Mouse (Mus musculus) stomach, embryonic 16.5 days (tissue): Measurements from ENCODE around the gene Fam57b. TPM values are rescaled to one million over a fixed set of nuclear protein-coding genes. Genes with fewer than 3 reads are reported as not detected.

Experiments used
- ATAC-seq: fragments of 200-750 bp; cut with Nextera tagmentation; 2 replicates; pipeline ENCODE4 v1.8.0; 2017; ENCODE audit warnings: moderate number of reproducible peaks, moderate TSS enrichment; ENCODE audit not compliant: insufficient read depth, low FRiP score
- H3K27ac ChIP-seq: fragments of 300-500 bp; sonication (generic); 2 replicates; pipeline ENCODE4 v1.5.1; 2014; ENCODE audit warnings: low read length
- H3K27me3 ChIP-seq: fragments of 300-500 bp; sonication (generic); 2 replicates; pipeline ENCODE4 v1.6.1; 2014; ENCODE audit warnings: low read length, control low read depth, mixed read lengths; ENCODE audit not compliant: control insufficient read depth, insufficient read depth
- H3K36me3 ChIP-seq: fragments of 300-500 bp; sonication (generic); 2 replicates; pipeline ENCODE4 v1.6.1; 2014; ENCODE audit warnings: low read length; ENCODE audit not compliant: control insufficient read depth, insufficient read depth
- H3K4me1 ChIP-seq: fragments of 300-500 bp; sonication (generic); 2 replicates; pipeline ENCODE4 v1.6.1; 2014; ENCODE audit warnings: low read length, control low read depth, mixed read lengths; ENCODE audit not compliant: control insufficient read depth, insufficient read depth
- H3K4me2 ChIP-seq: fragments of 300-500 bp; sonication (generic); 2 replicates; pipeline ENCODE4 v1.6.1; 2014; ENCODE audit warnings: low read depth, low read length, mixed read lengths
- H3K4me3 ChIP-seq: fragments of 300-500 bp; sonication (generic); replicated peaks from 2 replicates; pipeline ENCODE4 v1.5.1; 2014; ENCODE audit warnings: mild to moderate bottlenecking, low read length
- H3K9ac ChIP-seq: fragments of 300-500 bp; sonication (generic); 2 replicates; pipeline ENCODE4 v1.6.1; 2014; ENCODE audit warnings: low read length
- H3K9me3 ChIP-seq: fragments of 300-500 bp; sonication (generic); replicated peaks from 2 replicates; pipeline ENCODE4 v1.6.1; 2016; ENCODE audit warnings: low read length, control low read depth; ENCODE audit not compliant: control insufficient read depth
- WGBS: fragments of 180-500 bp; shearing (Covaris S2); extraction: QIAGEN DNeasy Blood & Tissue Kit; methylation state at CpG from one replicate; pipeline ENCODE4 v1.1.7; 2014; 5-methylcytosine and 5-hydroxymethylcytosine counted together
- polyA plus RNA-seq: library from polyadenylated mRNA; unstranded; fragments of >200 nt; fragmentation: Nextera tagmentation; extraction: Ambion mirVana; gene quantifications from 2 replicates; pipeline ENCODE4 v1.2.1, GENCODE M21; 2015

Fam57b gene
- polyA plus RNA-seq, 1 experiment from 2014 or later: 1.1 TPM

DNA sequence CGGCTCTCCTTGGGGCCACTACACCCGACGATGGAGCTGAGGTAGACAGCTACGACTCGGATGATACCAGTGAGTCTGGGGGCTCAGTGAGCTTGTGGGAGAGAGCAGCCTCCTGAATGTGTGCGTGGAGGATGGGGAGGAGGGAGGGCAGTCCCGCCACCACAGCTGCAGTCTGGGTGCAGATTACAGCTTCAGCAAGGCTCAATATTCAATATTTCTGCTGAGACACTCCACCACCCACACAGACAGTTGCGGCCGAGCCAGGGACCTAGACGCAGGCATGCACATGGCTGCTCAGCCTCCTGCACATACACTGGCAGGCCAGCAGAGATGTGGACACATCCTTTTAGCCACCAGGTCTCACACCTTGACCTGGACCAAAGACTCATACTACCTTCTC, 51.3 kb downstream of the Fam57b start:
- no peaks in the 10 kb centered on the region; the same call in 1 of the 2 replicates for H3K36me3 ChIP-seq
- no peak overlapping the region for H3K4me2 ChIP-seq
- H3K27ac ChIP-seq: no peak overlapping the region
- WGBS: 29% methylated on average over 10 of the region's 10 CpGs
- peaks cover 23% of the 10 kb centered on the region for H3K27me3 ChIP-seq
- no peak for ATAC-seq
- H3K4me1 ChIP-seq: peaks cover 9% of the 10 kb centered on the region; the same call in 1 of the 2 replicates
- no peaks in the 10 kb centered on the region for H3K9me3 ChIP-seq
- H3K9ac ChIP-seq: 0 out of 2 replicates have a peak overlapping the region, but pooled peaks have one; percentile 35
- H3K4me3 ChIP-seq: no peak overlapping the region; the same call in 1 of the 2 replicates

GRCm38 (mm10) chr7:126850161-126850560, 52.7 kb downstream of the Fam57b start:
- Histone ChIP-seq H3K4me1 (peaks cover 9% of the 10 kb centered on the region; the same call in 1 of the 2 replicates), H3K36me3 (no peaks in the 10 kb centered on the region; the same call in 1 of the 2 replicates), H3K4me3 (no peak overlapping the region), H3K4me2 (no peak overlapping the region), H3K9me3 (no peaks in the 10 kb centered on the region), H3K27ac (no peak overlapping the region), H3K9ac (no peak overlapping the region), H3K27me3 (peaks cover 23% of the 10 kb centered on the region)
- no peak for ATAC-seq
- WGBS: 80% methylated on average over 6 of the region's 6 CpGs

DNA sequence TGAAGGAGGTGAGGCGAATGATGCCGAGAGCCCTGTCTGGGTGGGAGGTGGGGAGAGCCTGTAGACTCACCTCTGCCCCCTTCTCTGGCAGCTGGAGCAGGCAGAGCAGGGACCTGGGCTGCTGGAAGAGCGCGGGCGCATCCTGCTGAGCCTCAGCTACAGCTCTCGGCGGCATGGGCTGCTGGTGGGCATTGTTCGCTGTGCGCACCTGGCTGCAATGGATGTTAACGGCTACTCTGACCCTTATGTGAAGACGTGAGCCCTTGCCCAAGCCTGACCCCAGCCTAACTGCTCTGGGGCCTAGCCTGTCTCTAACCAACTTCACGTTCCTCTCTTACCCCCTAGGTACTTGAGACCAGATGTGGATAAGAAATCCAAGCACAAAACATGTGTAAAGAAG, 53.7 kb downstream of the Fam57b start:
- peaks cover 9% of the 10 kb centered on the region; the same call in 1 of the 2 replicates for H3K4me1 ChIP-seq
- no peak overlapping the region for H3K9ac ChIP-seq
- no peak overlapping the region for H3K4me3 ChIP-seq
- 50% methylated on average over 12 of the region's 12 CpGs for WGBS
- H3K36me3 ChIP-seq: no peaks in the 10 kb centered on the region; the same call in 1 of the 2 replicates
- peaks cover 23% of the 10 kb centered on the region for H3K27me3 ChIP-seq
- no peaks in the 10 kb centered on the region for H3K9me3 ChIP-seq
- H3K27ac ChIP-seq: no peak overlapping the region
- no peak for ATAC-seq
- no peak overlapping the region for H3K4me2 ChIP-seq

GRCm38 (mm10) chr7:126853454-126853853, 56.0 kb downstream of the Fam57b start:
- Histone ChIP-seq H3K4me1 (0 out of 2 replicates have a peak, but pooled peaks cover 7% of the 10 kb centered on the region), H3K27me3 (peaks cover 11% of the 10 kb centered on the region), H3K4me2 (no peak overlapping the region), H3K4me3 (no peak overlapping the region), H3K9ac (no peak overlapping the region), H3K9me3 (no peaks in the 10 kb centered on the region), H3K36me3 (no peaks in the 10 kb centered on the region; the same call in 1 of the 2 replicates), H3K27ac (no peak overlapping the region)
- ATAC-seq: no peak
- 85% methylated on average over 5 of the region's 5 CpGs for WGBS

GRCm38 (mm10) chr7:126855641-126856040, 58.2 kb downstream of the Fam57b start:
- H3K4me3 ChIP-seq: no peak overlapping the region
- H3K4me1 ChIP-seq: 0 out of 2 replicates have a peak, but pooled peaks cover 7% of the 10 kb centered on the region
- 84% methylated on average over 3 of the region's 3 CpGs for WGBS
- no peak for ATAC-seq
- no peak overlapping the region for H3K4me2 ChIP-seq
- H3K27ac ChIP-seq: no peak overlapping the region
- H3K27me3 ChIP-seq: no peaks in the 10 kb centered on the region
- no peak overlapping the region for H3K9ac ChIP-seq
- no peaks in the 10 kb centered on the region for H3K9me3 ChIP-seq
- H3K36me3 ChIP-seq: no peaks in the 10 kb centered on the region; the same call in 1 of the 2 replicates

- H3K27me3 ChIP-seq: no peaks in the 10 kb centered on the region
- H3K9ac ChIP-seq: peak overlapping the region; percentile 10; the same call in 1 of the 2 replicates
- no peaks in the 10 kb centered on the region; the same call in 1 of the 2 replicates for H3K36me3 ChIP-seq
- no peak overlapping the region for H3K4me3 ChIP-seq
- peaks cover 12% of the 10 kb centered on the region; the same call in 1 of the 2 replicates for H3K4me1 ChIP-seq
- H3K4me2 ChIP-seq: no peak overlapping the region
- WGBS: 65% methylated on average over 9 of the region's 9 CpGs
- H3K9me3 ChIP-seq: no peaks in the 10 kb centered on the region
- peak overlapping the region; percentile 47 for H3K27ac ChIP-seq
- ATAC-seq: peak; percentile 43; the same call in 1 of the 2 replicates
These were observed 59.4 kb downstream of the Fam57b start for GRCm38 (mm10) chr7:126856741-126857420.

GRCm38 (mm10) chr7:126860987-126861386, 63.5 kb downstream of the Fam57b start:
- H3K27me3 ChIP-seq: no peaks in the 10 kb centered on the region
- peak overlapping the region; percentile 88 for H3K4me2 ChIP-seq
- H3K27ac ChIP-seq: no peak overlapping the region
- ATAC-seq: no peak
- no peaks in the 10 kb centered on the region for H3K36me3 ChIP-seq
- H3K9me3 ChIP-seq: no peaks in the 10 kb centered on the region
- peak overlapping the region; percentile 73 for H3K4me3 ChIP-seq
- H3K9ac ChIP-seq: peak overlapping the region; percentile 84
- 60% methylated on average over 5 of the region's 5 CpGs for WGBS
- H3K4me1 ChIP-seq: peaks cover 31% of the 10 kb centered on the region

GRCm38 (mm10) chr7:126861429-126862130, 64.1 kb downstream of the Fam57b start, which contains the start of gene Hirip3:
Gene Hirip3 (plus strand): TSS chr7:126861972.
- no peaks in the 10 kb centered on the region for H3K27me3 ChIP-seq
- 1% methylated on average over 42 of the region's 42 CpGs for WGBS
- peak within 1 kb of the TSS; percentile 88 for H3K4me2 ChIP-seq
- H3K27ac ChIP-seq: peak within 1 kb of the TSS; percentile 83
- H3K9ac ChIP-seq: peak within 1 kb of the TSS; percentile 84
- peaks cover 5% of the 10 kb centered on the region; the same call in 1 of the 2 replicates for H3K36me3 ChIP-seq
- H3K9me3 ChIP-seq: no peaks in the 10 kb centered on the region
- peaks cover 29% of the 10 kb centered on the region for H3K4me1 ChIP-seq
- peak; percentile 92 for ATAC-seq
- peak within 1 kb of the TSS; percentile 73 for H3K4me3 ChIP-seq
